Comparison of ENCODE assay signal across 8 mouse cellular contexts in genomic region chr4:40876814-40877371, GRCm38 (mm10). TPM values are rescaled to one million over a fixed set of nuclear protein-coding genes. Genes with fewer than 3 reads are reported as not detected.
DNase-seq lines count a peak whose midpoint lies in the region; ATAC-seq lines count a peak whose summit lies in the region.

No protein-coding gene starts in this region.

- H3K27me3 ChIP-seq in hindbrain, embryonic 16.5 days (replicated peaks; ENCODE audit: control insufficient read depth, insufficient read depth, low read length), result no peaks in the 10 kb centered on the region
- H3K27me3 ChIP-seq in liver, embryonic 12.5 days (replicated peaks), result no peaks in the 10 kb centered on the region

- 35% methylated on average over 12 of the region's 12 CpGs for WGBS in hindbrain, embryonic 16.5 days
- WGBS in liver, embryonic 12.5 days (ENCODE audit: insufficient replicate concordance), result 16% methylated on average over 12 of the region's 12 CpGs

- H3K4me2 ChIP-seq in hindbrain, embryonic 16.5 days (ENCODE audit: low read length), result peak overlapping the region; percentile 3
- H3K4me2 ChIP-seq in liver, embryonic 12.5 days, result peak overlapping the region; percentile 58

- peak; percentile 74 for ATAC-seq in hindbrain, embryonic 16.5 days
- peak; percentile 51 for ATAC-seq in liver, embryonic 12.5 days

- intact Hi-C loops in gastrocnemius, postnatal 14 days (cut with DNase I; ENCODE audit: low total_unique reads), result no loop called here

- H3K4me1 ChIP-seq in hindbrain, embryonic 16.5 days (ENCODE audit: control insufficient read depth, insufficient read depth, low read depth, low read length), result peaks cover 13% of the 10 kb centered on the region
- H3K4me1 ChIP-seq in liver, embryonic 12.5 days, result peaks cover 56% of the 10 kb centered on the region

- DNase-seq in adrenal gland, postnatal 10 days, result peak; percentile 51
- no peak for DNase-seq in adrenal gland, adult 18-20 months (ENCODE audit: low spot score in 2 of 2)
- peak; percentile 85 for DNase-seq in adipocyte (ENCODE audit: low spot score)
- peak; percentile 79 for DNase-seq in gastrocnemius, postnatal 14 days
- DNase-seq in neural tube, embryonic 10.5 days (ENCODE audit: extremely low spot score, low spot score), result peak; percentile 35
- DNase-seq in urinary bladder, postnatal 25 days (ENCODE audit: low spot score), result no peak

- H3K4me3 ChIP-seq in hindbrain, embryonic 16.5 days (ENCODE audit: low read length), result no peak overlapping the region
- peak overlapping the region; percentile 10; the same call in 1 of the 2 replicates for H3K4me3 ChIP-seq in liver, embryonic 12.5 days

- H3K9me3 ChIP-seq in hindbrain, embryonic 16.5 days (ENCODE audit: control insufficient read depth, low read length), result no peaks in the 10 kb centered on the region
- no peaks in the 10 kb centered on the region for H3K9me3 ChIP-seq in liver, embryonic 12.5 days (replicated peaks)

- peak overlapping the region; percentile 44; the same call in 1 of the 2 replicates for H3K27ac ChIP-seq in hindbrain, embryonic 16.5 days (ENCODE audit: low read depth, low read length)
- H3K27ac ChIP-seq in liver, embryonic 12.5 days, result peak overlapping the region; percentile 27

- no peak overlapping the region for H3K9ac ChIP-seq in hindbrain, embryonic 16.5 days (ENCODE audit: low read depth, low read length)
- H3K9ac ChIP-seq in liver, embryonic 12.5 days, result peak overlapping the region; percentile 22; the same call in 1 of the 2 replicates

- no peaks in the 10 kb centered on the region for H3K36me3 ChIP-seq in hindbrain, embryonic 16.5 days (ENCODE audit: control insufficient read depth, insufficient read depth, low read length)
- H3K36me3 ChIP-seq in liver, embryonic 12.5 days, result no peaks in the 10 kb centered on the region

RNA-seq across cellular contexts. Expression of gene B4galt1, which starts 23.1 kb away (rescaled TPM):
- total RNA-seq in adrenal gland, postnatal 10 days (2021), result 10 to 100 TPM; 73.7 to 83.0 TPM
- total RNA-seq in adrenal gland, adult 18-20 months (2021), result 10 to 100 TPM; 53.1 to 62.5 TPM
- 10 to 100 TPM; 36.3 to 38.8 TPM for total RNA-seq in gastrocnemius, postnatal 14 days (2021)
- 6.6 and 9.3 TPM in 2 replicates for polyA plus RNA-seq in hindbrain, embryonic 16.5 days (2015; fragmentation: Nextera tagmentation; extraction: Ambion mirVana)
- 39.6 and 40.0 TPM in 2 replicates for polyA plus RNA-seq in liver, embryonic 12.5 days (2016; fragmentation: Nextera tagmentation; extraction: Ambion mirVana)

RNA-seq across cellular contexts. Expression of gene Spink4, which starts 43.0 kb away (rescaled TPM):
- total RNA-seq in adrenal gland, postnatal 10 days (2021), result 1 to 10 TPM; 4.6 to 4.8 TPM
- total RNA-seq in adrenal gland, adult 18-20 months (2021), result 100 to 1,000 TPM in 1 of 2 experiments, not detected in 1; 120 TPM
- total RNA-seq in gastrocnemius, postnatal 14 days (2021), result not detected
- polyA plus RNA-seq in hindbrain, embryonic 16.5 days (2015; fragmentation: Nextera tagmentation; extraction: Ambion mirVana), result not detected in 2 replicates
- polyA plus RNA-seq in liver, embryonic 12.5 days (2016; fragmentation: Nextera tagmentation; extraction: Ambion mirVana), result 0.58 TPM in 1 of 2 replicates, not detected in the other

Comparison
In these comparisons a context has a peak if more than half of its experiments do, and no peak if none do; other contexts are left out.
1. DNase-seq: peak in adrenal gland, postnatal 10 days (single experiment), adipocyte (single experiment), gastrocnemius, postnatal 14 days (single experiment) and neural tube, embryonic 10.5 days (single experiment); none in adrenal gland, adult 18-20 months (0 of 2) and urinary bladder, postnatal 25 days (single experiment).